Mouse (Mus musculus) liver, adult 2 months (tissue): ENCODE data around the gene Meis2. TPM values are rescaled to one million over a fixed set of nuclear protein-coding genes. Genes with fewer than 3 reads are reported as not detected.

Experiments
- DNase-seq: peaks from one replicate; pipeline ENCODE4 v3.0.0-alpha.2; 2011; ENCODE audit warnings: low read depth, low spot score; ENCODE audit errors: extremely low read depth
- H3K27ac ChIP-seq: fragments of 200-500 bp; replicated peaks from 2 replicates; pipeline ENCODE4 v1.5.1; 2012; ENCODE audit warnings: low read depth, mild to moderate bottlenecking, control low read depth, inconsistent platforms, low read length; ENCODE audit not compliant: insufficient read depth
- H3K27me3 ChIP-seq: fragments of 200-500 bp; 2 replicates; pipeline ENCODE4 v1.6.1; 2012; ENCODE audit warnings: mild to moderate bottlenecking, moderate library complexity, low read length, inconsistent platforms; ENCODE audit not compliant: control insufficient read depth, insufficient read depth
- H3K36me3 ChIP-seq: fragments of 200-500 bp; 2 replicates; pipeline ENCODE4 v1.6.1; 2012; ENCODE audit warnings: low read length, inconsistent platforms; ENCODE audit not compliant: control insufficient read depth, insufficient read depth
- H3K4me1 ChIP-seq: fragments of 200-500 bp; 2 replicates; pipeline ENCODE4 v1.6.1; 2011; ENCODE audit warnings: low read length; ENCODE audit not compliant: control insufficient read depth, insufficient read depth
- H3K4me3 ChIP-seq: fragments of 200-500 bp; 2 replicates; pipeline ENCODE4 v1.5.1; 2011; ENCODE audit warnings: low read depth, mild to moderate bottlenecking, control low read depth, low read length, moderate library complexity; ENCODE audit not compliant: insufficient read depth
- H3K79me2 ChIP-seq: fragments of 200-500 bp; 2 replicates; pipeline ENCODE4 v1.6.1; 2012; ENCODE audit warnings: inconsistent platforms, mild to moderate bottlenecking, low read length, moderate library complexity; ENCODE audit not compliant: control insufficient read depth, insufficient read depth
- H3K9ac ChIP-seq: fragments of 200-500 bp; 2 replicates; pipeline ENCODE4 v1.6.1; 2012; ENCODE audit warnings: low read depth, mild to moderate bottlenecking, control low read depth, inconsistent platforms, low read length
- CTCF ChIP-seq: fragments of 200-500 bp; IDR thresholded peaks from 2 replicates; pipeline ENCODE4 v1.5.1; 2011; ENCODE audit warnings: low read depth, low read length, control low read depth
- POLR2A ChIP-seq: fragments of 200-500 bp; IDR thresholded peaks from 2 replicates; pipeline ENCODE4 v1.6.1; 2011; ENCODE audit warnings: low read length, control low read depth; ENCODE audit not compliant: insufficient read depth; ENCODE audit errors: extremely low read depth
- whole genome bisulfite sequencing: fragments of 180-500 bp; shearing (Covaris S2); methylation state at CpG from one replicate; pipeline ENCODE4 v1.1.7; 2018; 5-methylcytosine and 5-hydroxymethylcytosine counted together
- polyA plus RNA-seq: library from polyadenylated mRNA; depleted of rRNA; stranded (reverse); fragments of >200 nt; gene quantifications from 2 replicates; pipeline ENCODE4 v1.2.3, GENCODE M21; 2012
- total RNA-seq: library from RNA; depleted of rRNA; stranded (reverse); fragments of >200 nt; gene quantifications from 2 replicates; pipeline ENCODE4 v1.2.3, GENCODE M21; 2014

Meis2 gene
- total and polyA plus RNA-seq, 2 experiments, result 2.2 to 4.5 TPM

GRCm38 (mm10) chr2:115852109-115852508 is 213.5 kb downstream of the Meis2 start:
- Histone ChIP-seq H3K27me3 (peaks cover 13% of the 10 kb centered on the region), H3K9ac (no peak overlapping the region), H3K27ac (no peak overlapping the region), H3K4me1 (0 out of 2 replicates have a peak, but pooled peaks cover 1% of the 10 kb centered on the region), H3K36me3 (no peaks in the 10 kb centered on the region), H3K4me3 (no peak overlapping the region), H3K79me2 (no peaks in the 10 kb centered on the region)
- TF ChIP-seq POLR2A, result no peak
- no peak for DNase-seq
- WGBS, result 45% methylated on average over 11 of the region's 11 CpGs

- no peak overlapping the region for H3K4me3 ChIP-seq
- TF ChIP-seq POLR2A, result no peak
- no peak for TF ChIP-seq CTCF
- H3K4me1 ChIP-seq, result 0 out of 2 replicates have a peak, but pooled peaks cover 1% of the 10 kb centered on the region
- WGBS, result 72% methylated on average over 4 of the region's 4 CpGs
- H3K27me3 ChIP-seq, result peaks cover 13% of the 10 kb centered on the region
- H3K9ac ChIP-seq, result no peak overlapping the region
- H3K27ac ChIP-seq, result no peak overlapping the region
- H3K79me2 ChIP-seq, result no peaks in the 10 kb centered on the region
- DNase-seq, result no peak
- no peaks in the 10 kb centered on the region for H3K36me3 ChIP-seq
Observed at GRCm38 (mm10) chr2:115850961-115851360, 214.7 kb downstream of the Meis2 start.

- no peak overlapping the region for H3K4me3 ChIP-seq
- H3K27ac ChIP-seq, result no peak overlapping the region
- no peaks in the 10 kb centered on the region for H3K27me3 ChIP-seq
- H3K36me3 ChIP-seq, result no peaks in the 10 kb centered on the region
- no peak overlapping the region for H3K9ac ChIP-seq
- no peak for TF ChIP-seq CTCF
- no peak for TF ChIP-seq POLR2A
- H3K79me2 ChIP-seq, result no peaks in the 10 kb centered on the region
- no peak for DNase-seq
- H3K4me1 ChIP-seq, result no peaks in the 10 kb centered on the region
Observed at GRCm38 (mm10) chr2:115842821-115843220, 222.8 kb downstream of the Meis2 start.

- 84% methylated on average over 2 of the region's 2 CpGs for WGBS
- TF ChIP-seq POLR2A (no peak), CTCF (no peak)
- Histone ChIP-seq H3K36me3 (no peaks in the 10 kb centered on the region), H3K27ac (no peak overlapping the region), H3K79me2 (no peaks in the 10 kb centered on the region), H3K4me1 (no peaks in the 10 kb centered on the region), H3K9ac (no peak overlapping the region), H3K27me3 (no peaks in the 10 kb centered on the region), H3K4me3 (no peak overlapping the region)
- no peak for DNase-seq
Observed at GRCm38 (mm10) chr2:115836034-115836433, 229.6 kb downstream of the Meis2 start.

- Histone ChIP-seq H3K4me1 (no peaks in the 10 kb centered on the region), H3K27me3 (no peaks in the 10 kb centered on the region), H3K9ac (no peak overlapping the region), H3K27ac (no peak overlapping the region), H3K4me3 (no peak overlapping the region), H3K36me3 (no peaks in the 10 kb centered on the region), H3K79me2 (no peaks in the 10 kb centered on the region)
- no peak for TF ChIP-seq POLR2A
- no peak for TF ChIP-seq CTCF
- no peak for DNase-seq
- whole genome bisulfite sequencing, result 89% methylated on average over 5 of the region's 5 CpGs
Observed at GRCm38 (mm10) chr2:115822361-115822760, 243.3 kb downstream of the Meis2 start.

- Histone ChIP-seq H3K36me3 (no peaks in the 10 kb centered on the region), H3K9ac (no peak overlapping the region), H3K27ac (no peak overlapping the region), H3K4me3 (no peak overlapping the region), H3K27me3 (no peaks in the 10 kb centered on the region), H3K79me2 (no peaks in the 10 kb centered on the region), H3K4me1 (no peaks in the 10 kb centered on the region)
- no peak for DNase-seq
- TF ChIP-seq POLR2A (no peak), CTCF (no peak)
- 70% methylated on average over 6 of the region's 6 CpGs for WGBS
Observed at GRCm38 (mm10) chr2:115817959-115818358, 247.7 kb downstream of the Meis2 start.
